Mouse (Mus musculus) megakaryocyte, embryonic 14.5 days (primary cell): ENCODE measurements around the gene Lrrc72.

ENCODE experiments used
- FLI1 ChIP-seq: IDR thresholded peaks from 2 replicates; pipeline ENCODE4 v1.6.1; 2012; ENCODE audit warnings: low read length, inconsistent platforms, mixed read lengths
- GATA1 ChIP-seq: IDR thresholded peaks from 3 replicates; pipeline ENCODE4 v1.6.1; 2012; ENCODE audit warnings: mixed read lengths, low read length, inconsistent platforms, borderline replicate concordance

DNA sequence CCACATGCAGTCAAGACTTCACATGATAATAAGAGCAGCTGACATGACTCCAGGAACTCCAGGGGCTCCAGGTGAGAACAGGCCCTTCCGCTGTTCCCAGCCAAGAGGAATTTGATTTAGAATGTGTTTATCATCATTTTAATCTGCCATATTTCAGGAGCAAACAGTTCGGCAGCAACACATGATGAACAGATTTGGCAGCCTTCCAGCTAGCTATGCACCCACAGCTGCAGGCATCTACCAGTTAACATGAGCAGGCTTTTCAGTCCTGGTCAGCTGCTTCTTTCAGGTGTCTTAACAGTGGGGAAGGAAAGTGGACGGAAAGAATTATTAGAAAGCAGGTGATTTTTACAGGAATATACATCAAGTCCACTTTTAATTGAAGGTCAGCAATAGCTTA, 21.6 kb upstream of the Lrrc72 start:
- TF ChIP-seq GATA1 (no peak), FLI1 (no peak)
